Comparison of ENCODE assay signal across 8 mouse cellular contexts in the genomic region with DNA sequence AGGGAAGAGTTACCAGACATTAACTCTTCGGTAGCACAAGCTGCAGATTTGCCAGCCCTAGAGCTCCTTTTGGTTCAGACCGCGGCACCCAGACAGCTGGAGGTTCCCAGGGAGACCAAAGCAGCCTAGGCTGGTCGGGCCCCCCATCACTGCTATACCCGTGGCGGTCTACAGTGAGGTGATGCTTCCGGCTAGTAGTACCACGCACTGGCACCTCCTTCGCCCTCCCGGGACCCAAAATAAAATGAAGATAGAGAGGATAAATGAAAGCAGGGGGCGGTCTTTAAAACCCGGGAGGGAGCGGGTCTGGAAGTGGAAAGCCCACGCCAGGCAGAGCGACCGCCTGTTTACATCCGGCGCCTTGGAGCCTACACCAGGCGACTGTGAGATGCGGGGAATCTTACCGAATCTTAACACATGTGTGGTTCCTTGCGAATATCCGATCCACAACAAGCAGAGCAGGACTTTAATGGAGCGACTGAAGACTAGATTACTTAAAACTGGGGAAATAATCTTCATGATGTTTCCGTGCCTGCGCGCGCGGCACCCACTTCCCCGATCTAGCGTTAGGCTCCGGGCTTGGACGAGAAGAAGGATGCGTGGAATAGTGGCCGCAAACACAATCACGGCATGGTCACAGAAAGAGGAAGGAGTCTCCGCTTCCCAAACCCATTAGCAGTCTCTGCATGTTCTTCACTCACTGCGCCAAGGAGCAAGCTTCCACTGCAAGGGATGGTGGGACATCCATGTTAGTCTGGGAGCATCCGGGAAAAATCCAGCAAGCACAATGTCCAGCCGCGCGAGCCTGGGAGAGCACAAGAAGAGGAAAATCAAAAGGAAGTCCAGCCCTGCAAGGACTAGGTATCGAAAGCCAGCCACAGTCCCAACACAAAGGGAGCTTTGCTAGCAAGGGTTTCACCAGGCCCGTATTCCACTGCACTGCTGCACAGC. TPM values are rescaled to one million over a fixed set of nuclear protein-coding genes. Genes with fewer than 3 reads are reported as not detected.
DNase-seq lines count a peak whose midpoint lies in the region; ATAC-seq and TF ChIP-seq lines count a peak whose summit lies in the region.

No protein-coding gene starts in this region.

- no peak for TF ChIP-seq CTCF in embryonic fibroblast, embryonic 13.5 days (IDR thresholded peaks at IDR 0.05; ENCODE audit: borderline replicate concordance, insufficient read depth, low read length)

- H3K9ac ChIP-seq in hindbrain, embryonic 13.5 days, result peak overlapping the region; percentile 85
- no peak overlapping the region for H3K9ac ChIP-seq in liver, embryonic 12.5 days

- no peaks in the 10 kb centered on the region for H3K36me3 ChIP-seq in hindbrain, embryonic 13.5 days
- no peaks in the 10 kb centered on the region for H3K36me3 ChIP-seq in liver, embryonic 12.5 days

- H3K4me2 ChIP-seq in hindbrain, embryonic 13.5 days, result peak overlapping the region; percentile 76
- H3K4me2 ChIP-seq in liver, embryonic 12.5 days, result peak overlapping the region; percentile 55

- no peaks in the 10 kb centered on the region for H3K9me3 ChIP-seq in hindbrain, embryonic 13.5 days
- H3K9me3 ChIP-seq in liver, embryonic 12.5 days (replicated peaks), result no peaks in the 10 kb centered on the region

- peak; percentile 80 for ATAC-seq in hindbrain, embryonic 13.5 days (ENCODE audit: low FRiP score)
- no peak for ATAC-seq in liver, embryonic 12.5 days

- peak; percentile 19 for DNase-seq in ES-CJ7 (ENCODE audit: low read depth, low spot score)
- peak; percentile 77 for DNase-seq in brain, adult 2 months (ENCODE audit: low read depth, low spot score)
- peak; percentile 62 for DNase-seq in right cerebral cortex, adult 18-20 months
- no peak for DNase-seq in natural killer cell, adult 2 months (ENCODE audit: low spot score in 2 of 2)
- no peak for DNase-seq in thymus, postnatal 36 days

- peak overlapping the region; percentile 39 for H3K4me3 ChIP-seq in embryonic fibroblast, embryonic 13.5 days (ENCODE audit: insufficient read depth, low read length)
- peak overlapping the region; percentile 61 for H3K4me3 ChIP-seq in hindbrain, embryonic 13.5 days
- peak overlapping the region; percentile 38 for H3K4me3 ChIP-seq in liver, embryonic 12.5 days

- under 1% methylated on average over 44 of the region's 44 CpGs for WGBS in hindbrain, embryonic 13.5 days
- 2% methylated on average over 44 of the region's 44 CpGs for WGBS in liver, embryonic 12.5 days (ENCODE audit: insufficient replicate concordance)

- TF ChIP-seq POLR2A in embryonic fibroblast, embryonic 13.5 days (IDR thresholded peaks at IDR 0.05; ENCODE audit: low read depth, low read length), result no peak

- peaks cover under 1% of the 10 kb centered on the region; the same call in 1 of the 2 replicates for H3K4me1 ChIP-seq in embryonic fibroblast, embryonic 13.5 days (ENCODE audit: control insufficient read depth, insufficient read depth, low read length)
- H3K4me1 ChIP-seq in hindbrain, embryonic 13.5 days (replicated peaks), result peaks cover 42% of the 10 kb centered on the region
- H3K4me1 ChIP-seq in liver, embryonic 12.5 days, result no peaks in the 10 kb centered on the region

- no peaks in the 10 kb centered on the region for H3K27me3 ChIP-seq in hindbrain, embryonic 13.5 days
- H3K27me3 ChIP-seq in liver, embryonic 12.5 days (replicated peaks), result peaks cover 23% of the 10 kb centered on the region

- H3K27ac ChIP-seq in embryonic fibroblast, embryonic 13.5 days (ENCODE audit: insufficient read depth, low read length), result no peak overlapping the region
- peak overlapping the region; percentile 93 for H3K27ac ChIP-seq in hindbrain, embryonic 13.5 days
- H3K27ac ChIP-seq in liver, embryonic 12.5 days, result no peak overlapping the region

RNA-seq across cellular contexts. Expression of gene Grik2, which starts 5.5 kb away (rescaled TPM):
- polyA plus RNA-seq in embryonic fibroblast, embryonic 13.5 days (2011; ENCODE audit: insufficient read length, low read depth, missing spikeins), result 0.57 TPM in 1 of 2 replicates, not detected in the other
- 30.5 and 32.2 TPM in 2 replicates for polyA plus RNA-seq in hindbrain, embryonic 13.5 days (2015; fragmentation: Nextera tagmentation; extraction: Ambion mirVana)
- polyA plus RNA-seq in liver, embryonic 12.5 days (2016; fragmentation: Nextera tagmentation; extraction: Ambion mirVana), result 0.13 and 0.23 TPM in 2 replicates

Comparison
In these comparisons a context has a peak if more than half of its experiments do, and no peak if none do; other contexts are left out.
1. DNase-seq: peak in ES-CJ7 (single experiment), brain, adult 2 months (single experiment) and right cerebral cortex, adult 18-20 months (single experiment); none in natural killer cell, adult 2 months (0 of 2) and thymus, postnatal 36 days (0 of 2).
2. RNA of gene Grik2, which starts 5.5 kb away (polyA plus RNA-seq): 30.5 to 32.2 TPM in hindbrain, embryonic 13.5 days; 0.13 to 0.23 TPM in liver, embryonic 12.5 days and 0.57 TPM in embryonic fibroblast, embryonic 13.5 days; every median in the first group is over 10 times any median in the second.
3. Peak in every context shown above with its lines, with median percentiles within 50 percentile points of each other: H3K4me3 ChIP-seq.